Mouse (Mus musculus) brain, embryonic 14.5 days (tissue): ENCODE data around the gene Gm28043.

ENCODE experiments used
- CTCF ChIP-seq: fragments of 200-500 bp; IDR thresholded peaks from 2 replicates; pipeline ENCODE4 v1.5.1; 2012; ENCODE audit warnings: inconsistent platforms, mild to moderate bottlenecking, moderate library complexity, borderline replicate concordance; ENCODE audit not compliant: insufficient read depth, insufficient read length; ENCODE audit errors: extremely low read depth
- POLR2A ChIP-seq: fragments of 200-500 bp; IDR thresholded peaks from 2 replicates; pipeline ENCODE4 v1.6.1; 2012; ENCODE audit warnings: mild to moderate bottlenecking, inconsistent platforms, borderline replicate concordance; ENCODE audit not compliant: poor library complexity, insufficient read depth, insufficient read length, severe bottlenecking; ENCODE audit errors: extremely low read depth

DNA sequence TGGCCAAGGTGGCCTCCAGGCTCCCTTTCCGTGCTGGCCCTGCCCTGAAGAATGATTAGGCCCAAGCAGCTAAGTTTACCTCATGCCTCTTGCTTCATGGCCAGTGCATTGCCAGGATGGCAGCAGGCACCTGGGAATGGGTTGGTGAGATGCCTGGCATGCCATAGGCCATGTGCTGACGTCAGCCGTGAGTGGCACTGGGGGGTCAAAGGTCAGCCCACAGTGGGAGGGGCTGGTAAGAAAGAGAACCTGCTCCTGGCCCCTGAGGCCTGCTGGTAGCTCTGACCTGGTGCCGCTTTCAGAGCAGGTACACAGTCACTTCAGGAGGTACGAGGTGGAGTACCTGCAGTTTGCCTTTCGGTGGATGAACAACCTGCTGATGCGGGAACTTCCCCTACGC is 15.1 kb upstream of the Gm28043 start:
- TF ChIP-seq CTCF (no peak), POLR2A (no peak)
